Mouse (Mus musculus) cortical plate, adult 2 months (tissue): ENCODE data around the gene Herpud2.

Source experiments
- CTCF ChIP-seq: fragments of 200-500 bp; IDR thresholded peaks from 2 replicates; pipeline ENCODE4 v1.5.1; 2011; ENCODE audit warnings: mild to moderate bottlenecking, control low read depth, low read length; ENCODE audit not compliant: insufficient read depth; ENCODE audit errors: extremely low read depth
- POLR2A ChIP-seq: fragments of 200-500 bp; IDR thresholded peaks from 2 replicates; pipeline ENCODE4 v1.6.1; 2011; ENCODE audit warnings: mild to moderate bottlenecking, low read length, control low read depth; ENCODE audit not compliant: insufficient read depth; ENCODE audit errors: extremely low read depth

DNA sequence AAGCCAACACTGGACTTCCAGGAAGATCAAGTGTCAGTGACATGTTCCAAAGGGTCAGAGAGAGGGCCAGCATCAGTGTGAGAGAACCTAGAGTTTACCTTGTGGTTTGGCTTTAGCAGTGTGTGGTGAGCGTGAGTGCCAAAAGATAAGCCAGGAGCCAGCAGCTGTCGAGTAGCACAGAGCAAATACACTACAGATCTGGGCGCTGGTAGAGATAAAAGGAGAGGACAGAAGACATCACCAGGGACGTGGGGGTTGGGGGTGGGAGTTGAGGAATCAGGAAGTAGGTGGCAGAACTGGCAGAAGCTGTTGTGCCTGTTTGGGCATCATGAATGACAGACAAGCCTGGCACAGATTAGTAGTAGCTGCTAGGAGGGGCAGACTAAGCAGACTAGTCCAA, 21.6 kb upstream of the Herpud2 start:
- TF ChIP-seq CTCF, result no peak
- no peak for TF ChIP-seq POLR2A
